Mouse (Mus musculus) megakaryocyte, adult 5-6 weeks (primary cell): ENCODE data around the gene Acsf2. TPM values are rescaled to one million over a fixed set of nuclear protein-coding genes. Genes with fewer than 3 reads are reported as not detected.

Experiments used
- ATAC-seq: 2 replicates; pipeline ENCODE4 v1.8.0; 2016; ENCODE audit warnings: mild to moderate bottlenecking, inconsistent platforms; ENCODE audit not compliant: poor library complexity, severe bottlenecking
- total RNA-seq, 2 experiments: library from RNA; stranded (forward) in 1 of 2; stranded (reverse) in 1 of 2; fragments of 153-499, 151-499 nt in 1 of 2; fragments of 221-1000, 200-1000 nt in 1 of 2; gene quantifications; 2 replicates each; pipeline versions ENCODE4 v1.2.3 to v1.2.4; 2015 to 2017

Gene Acsf2
- total RNA-seq, 2 experiments from 2014 or later, result 0.37 to 6.7 TPM

- ATAC-seq, result no peak
Observed at GRCm38 (mm10) chr11:94600447-94600846, 1.2 kb downstream of the Acsf2 start.

GRCm38 (mm10) chr11:94598437-94599120 lies 3.1 kb downstream of the Acsf2 start:
- ATAC-seq, result no peak

GRCm38 (mm10) chr11:94597319-94597718 lies 4.4 kb downstream of the Acsf2 start:
- ATAC-seq, result no peak

- ATAC-seq, result peak; percentile 68; the same call in 1 of the 2 replicates
Observed at GRCm38 (mm10) chr11:94596311-94596852, 5.3 kb downstream of the Acsf2 start.

- ATAC-seq, result no peak
Observed at GRCm38 (mm10) chr11:94587511-94587910, 14.2 kb downstream of the Acsf2 start.

GRCm38 (mm10) chr11:94585091-94585490 lies 16.6 kb downstream of the Acsf2 start:
- no peak for ATAC-seq

- ATAC-seq, result no peak
Observed at GRCm38 (mm10) chr11:94580111-94580740, 21.4 kb downstream of the Acsf2 start.

- no peak for ATAC-seq
Observed at GRCm38 (mm10) chr11:94576361-94576760, 25.3 kb downstream of the Acsf2 start.

- no peak for ATAC-seq
Observed at GRCm38 (mm10) chr11:94575036-94575435, 26.6 kb downstream of the Acsf2 start.

- ATAC-seq, result no peak
Observed at GRCm38 (mm10) chr11:94574560-94574959, 27.1 kb downstream of the Acsf2 start.

GRCm38 (mm10) chr11:94571850-94572249 lies 29.8 kb downstream of the Acsf2 start:
- ATAC-seq, result no peak

GRCm38 (mm10) chr11:94570612-94571011 lies 31.1 kb downstream of the Acsf2 start:
- no peak for ATAC-seq

GRCm38 (mm10) chr11:94567326-94567725 lies 34.3 kb downstream of the Acsf2 start:
- ATAC-seq, result no peak

- ATAC-seq, result no peak
Observed at GRCm38 (mm10) chr11:94566534-94566933, 35.1 kb downstream of the Acsf2 start.

- ATAC-seq, result no peak
Observed at GRCm38 (mm10) chr11:94565151-94565479, 36.6 kb downstream of the Acsf2 start.

GRCm38 (mm10) chr11:94564437-94565150 lies 37.1 kb downstream of the Acsf2 start, which contains the start of gene Chad:
Gene Chad (plus strand): TSS chr11:94565047.
- peak; percentile 90 for ATAC-seq

- peak; percentile 31; the same call in 1 of the 2 replicates for ATAC-seq
Observed at GRCm38 (mm10) chr11:94563821-94564220, 37.9 kb downstream of the Acsf2 start.

GRCm38 (mm10) chr11:94563383-94563782 lies 38.3 kb downstream of the Acsf2 start:
- no peak for ATAC-seq

- no peak for ATAC-seq
Observed at GRCm38 (mm10) chr11:94558226-94558625, 43.4 kb downstream of the Acsf2 start.

- no peak for ATAC-seq
Observed at GRCm38 (mm10) chr11:94550442-94550744, 51.3 kb downstream of the Acsf2 start.

- ATAC-seq, result no peak
Observed at GRCm38 (mm10) chr11:94549691-94550441, 51.8 kb downstream of the Acsf2 start.
